Mouse (Mus musculus): Measurements from ENCODE around the gene Gm36210.

DNA sequence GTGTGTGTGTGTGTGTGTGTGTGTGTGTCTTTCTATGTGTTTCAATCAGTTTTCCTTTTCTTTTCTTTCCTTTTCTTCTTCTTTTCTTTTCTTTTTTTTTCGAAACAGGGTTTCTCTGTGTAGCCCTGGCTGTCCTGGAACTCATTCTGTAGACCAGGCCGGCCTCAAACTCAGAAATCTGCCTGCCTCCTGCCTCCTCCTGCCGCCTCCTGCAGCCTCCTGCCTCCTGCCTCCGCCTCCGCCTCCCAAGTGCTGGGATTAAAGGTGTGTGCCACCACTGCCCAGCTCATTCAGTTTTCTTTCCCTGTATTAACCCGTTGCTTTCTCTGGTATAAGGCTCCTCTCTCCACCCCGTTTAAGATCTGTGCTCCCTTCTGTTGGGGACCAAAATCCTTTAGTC, 49.0 kb downstream of the Gm36210 start:
- no peak for TF ChIP-seq RCOR1 (conservative IDR thresholded peaks at IDR 0.05; ENCODE audit: low read depth, low read length)
- no peak for TF ChIP-seq POLR2A (IDR thresholded peaks at IDR 0.05; ENCODE audit: low read depth, low read length)
- no peak for TF ChIP-seq E2F4 (IDR thresholded peaks at IDR 0.05; ENCODE audit: insufficient replicate concordance, low read depth, low read length)
- TF ChIP-seq ZNF384 (IDR thresholded peaks at IDR 0.05; ENCODE audit: low read depth, low read length): no peak
- TF ChIP-seq CTCF (conservative IDR thresholded peaks at IDR 0.05 in 1 of 2, IDR thresholded peaks at IDR 0.05 in 1 of 2; ENCODE audit: low read depth in 2 of 2, low read length in 2 of 2): no peak
- no peak for TF ChIP-seq ETS1 (conservative IDR thresholded peaks at IDR 0.05; ENCODE audit: low read depth, low read length)
- TF ChIP-seq EP300 (IDR thresholded peaks at IDR 0.05; ENCODE audit: low read length): no peak

Data from CH12.LX (cell line).